Mouse (Mus musculus): ENCODE results near the gene 1700025B11Rik.
"Not testable (repeated sequence)": the region's sequence is repeated elsewhere in the genome, so short reads cannot be mapped to it uniquely, and the experiment has no call there.

1700025B11Rik gene

GRCm38 (mm10) chr15:77561792-77562191 lies at the start of gene 1700025B11Rik:
Gene 1700025B11Rik (minus strand): TSS chr15:77561892.
- DNase-seq (ENCODE audit: low spot score in 2 of 2), result no peak

GRCm38 (mm10) chr15:77606069-77606468 lies 44.4 kb upstream of the 1700025B11Rik start:
- DNase-seq (ENCODE audit: low spot score in 2 of 2), result no peak

GRCm38 (mm10) chr15:77598958-77599357 lies 37.3 kb upstream of the 1700025B11Rik start, which contains the start of gene Gm36245:
Gene Gm36245 (plus strand): TSS chr15:77599258.
- no peak for DNase-seq (ENCODE audit: low spot score in 2 of 2)

GRCm38 (mm10) chr15:77598429-77598828 lies 36.7 kb upstream of the 1700025B11Rik start:
- DNase-seq (ENCODE audit: low spot score in 2 of 2), result no peak

- no peak for DNase-seq (ENCODE audit: low spot score in 2 of 2)
Observed at GRCm38 (mm10) chr15:77595961-77596360, 34.3 kb upstream of the 1700025B11Rik start, which contains the start of gene Apol10b. Gene Apol10b (minus strand): TSS chr15:77596125.

GRCm38 (mm10) chr15:77593557-77593956 lies 31.9 kb upstream of the 1700025B11Rik start:
- DNase-seq (ENCODE audit: low spot score in 2 of 2), result no peak

- no peak for DNase-seq (ENCODE audit: low spot score in 2 of 2)
Observed at GRCm38 (mm10) chr15:77590881-77591280, 29.2 kb upstream of the 1700025B11Rik start.

- DNase-seq (ENCODE audit: low spot score in 2 of 2), result no peak
Observed at GRCm38 (mm10) chr15:77588981-77589380, 27.3 kb upstream of the 1700025B11Rik start.

GRCm38 (mm10) chr15:77587026-77587425 lies 25.3 kb upstream of the 1700025B11Rik start:
- no peak for DNase-seq (ENCODE audit: low spot score in 2 of 2)

GRCm38 (mm10) chr15:77581681-77582080 lies 20.0 kb upstream of the 1700025B11Rik start:
- no peak for DNase-seq (ENCODE audit: low spot score in 2 of 2)

GRCm38 (mm10) chr15:77579311-77579710 lies 17.6 kb upstream of the 1700025B11Rik start:
- no peak for DNase-seq (ENCODE audit: low spot score in 2 of 2)

GRCm38 (mm10) chr15:77578801-77579200 lies 17.1 kb upstream of the 1700025B11Rik start:
- DNase-seq (ENCODE audit: low spot score in 2 of 2), result no peak

GRCm38 (mm10) chr15:77563219-77563618 lies 1.5 kb upstream of the 1700025B11Rik start:
- DNase-seq (ENCODE audit: low spot score in 2 of 2), result no peak

- not testable (repeated sequence) for DNase-seq (ENCODE audit: low spot score in 2 of 2)
Observed at GRCm38 (mm10) chr15:77539221-77539620, 22.5 kb downstream of the 1700025B11Rik start.

GRCm38 (mm10) chr15:77533216-77533615 lies 28.5 kb downstream of the 1700025B11Rik start, which contains the start of gene Apol7c:
Gene Apol7c (minus strand): TSS chr15:77533316.
- no peak for DNase-seq (ENCODE audit: low spot score in 2 of 2)

- DNase-seq (ENCODE audit: low spot score in 2 of 2), result peak in 1 of 2 experiments; percentile 40
Observed at GRCm38 (mm10) chr15:77523186-77523843, 38.4 kb downstream of the 1700025B11Rik start.

GRCm38 (mm10) chr15:77520596-77520995 lies 41.1 kb downstream of the 1700025B11Rik start:
- not testable (repeated sequence) for DNase-seq (ENCODE audit: low spot score in 2 of 2)
